Mouse (Mus musculus) lung, adult 18-20 months (tissue): ENCODE measurements around the gene Itga9.

Experiments
- DNase-seq, 2 experiments: peaks; one replicate each; pipeline ENCODE4 v3.0.0; 2022; ENCODE audit warnings: mixed read lengths in 2 of 2

Itga9 gene

GRCm38 (mm10) chr9:118730871-118731390, 124.4 kb downstream of the Itga9 start:
- no peak for DNase-seq

GRCm38 (mm10) chr9:118731650-118732049, 125.2 kb downstream of the Itga9 start:
- DNase-seq: peak; percentile 55 to 82

- peak in 1 of 2 experiments; percentile 21 for DNase-seq
These were observed 127.1 kb downstream of the Itga9 start for GRCm38 (mm10) chr9:118733601-118734000.

GRCm38 (mm10) chr9:118737124-118737523, 130.6 kb downstream of the Itga9 start:
- no peak for DNase-seq

- DNase-seq: peak; percentile 84 to 87
These were observed 131.2 kb downstream of the Itga9 start for GRCm38 (mm10) chr9:118737601-118738137.

GRCm38 (mm10) chr9:118738311-118738710, 131.8 kb downstream of the Itga9 start:
- no peak for DNase-seq

- DNase-seq: no peak
These were observed 132.6 kb downstream of the Itga9 start for GRCm38 (mm10) chr9:118739071-118739470.

GRCm38 (mm10) chr9:118739659-118740058, 133.2 kb downstream of the Itga9 start:
- no peak for DNase-seq

GRCm38 (mm10) chr9:118741268-118741667, 134.8 kb downstream of the Itga9 start:
- peak; percentile 86 to 89 for DNase-seq

GRCm38 (mm10) chr9:118749335-118749949, 143.0 kb downstream of the Itga9 start:
- no peak for DNase-seq

- no peak for DNase-seq
These were observed 144.3 kb downstream of the Itga9 start for GRCm38 (mm10) chr9:118750828-118751227.

- no peak for DNase-seq
These were observed 145.9 kb downstream of the Itga9 start for GRCm38 (mm10) chr9:118752376-118752775.

GRCm38 (mm10) chr9:118759462-118759861, 153.0 kb downstream of the Itga9 start:
- no peak for DNase-seq

- no peak for DNase-seq
These were observed 155.6 kb downstream of the Itga9 start for GRCm38 (mm10) chr9:118761953-118762590.

GRCm38 (mm10) chr9:118762759-118763158, 156.3 kb downstream of the Itga9 start:
- peak; percentile 85 to 90 for DNase-seq

GRCm38 (mm10) chr9:118763203-118763602, 156.7 kb downstream of the Itga9 start:
- peak; percentile 15 to 55 for DNase-seq

- no peak for DNase-seq
These were observed 157.2 kb downstream of the Itga9 start for GRCm38 (mm10) chr9:118763646-118764045.

GRCm38 (mm10) chr9:118765059-118765458, 158.6 kb downstream of the Itga9 start:
- DNase-seq: no peak

GRCm38 (mm10) chr9:118767008-118767407, 160.5 kb downstream of the Itga9 start:
- DNase-seq: no peak

- DNase-seq: no peak
These were observed 162.1 kb downstream of the Itga9 start for GRCm38 (mm10) chr9:118768596-118768995.

GRCm38 (mm10) chr9:118770366-118770765, 163.9 kb downstream of the Itga9 start:
- DNase-seq: no peak

GRCm38 (mm10) chr9:118774676-118775075, 168.2 kb downstream of the Itga9 start:
- no peak for DNase-seq

GRCm38 (mm10) chr9:118776880-118777438, 170.5 kb downstream of the Itga9 start:
- no peak for DNase-seq

- peak in 1 of 2 experiments; percentile 29 for DNase-seq
These were observed 172.1 kb downstream of the Itga9 start for GRCm38 (mm10) chr9:118778596-118778995.
